Mouse (Mus musculus) embryonic fibroblast, embryonic 13.5 days (primary cell): Measurements from ENCODE around the gene Rab11b.
A peak's percentile ranks its signal among the peaks of the same experiment; 100 is the strongest.

Experiments
- CTCF ChIP-seq: IDR thresholded peaks from 2 replicates; pipeline ENCODE4 v1.5.1; 2011; ENCODE audit warnings: mild to moderate bottlenecking, control low read depth, low read length, moderate library complexity, borderline replicate concordance; ENCODE audit not compliant: insufficient read depth
- POLR2A ChIP-seq: IDR thresholded peaks from 2 replicates; pipeline ENCODE4 v1.6.1; 2011; ENCODE audit warnings: low read depth, mild to moderate bottlenecking, control low read depth, low read length, moderate library complexity

DNA sequence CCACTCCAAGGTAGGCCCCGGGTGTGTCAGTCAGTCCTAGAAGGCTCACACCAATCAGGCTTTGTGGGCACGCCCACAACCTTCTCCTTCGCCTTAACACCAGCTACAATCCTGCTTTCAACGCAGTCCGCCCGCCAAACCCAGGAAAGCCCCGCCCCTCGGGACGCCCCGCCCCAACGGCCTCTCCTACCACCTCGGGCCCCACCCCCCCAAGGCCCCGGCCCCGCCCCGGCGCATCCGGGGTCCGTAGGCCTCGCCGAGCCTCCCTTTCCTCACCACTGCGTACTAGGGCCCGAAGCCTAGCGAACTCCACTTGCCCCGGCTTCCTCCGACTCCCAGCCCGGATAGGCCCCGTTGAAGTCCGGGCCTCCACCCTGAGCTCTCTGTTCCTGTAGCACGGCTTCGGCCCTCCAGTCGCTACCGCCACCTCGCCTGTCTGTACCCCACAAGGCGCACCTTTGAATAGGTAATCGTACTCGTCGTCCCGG lies 519 bp downstream of the Rab11b start:
- peak; percentile 63; the same call in 1 of the 2 replicates for TF ChIP-seq POLR2A
- no peak for TF ChIP-seq CTCF
